Mouse (Mus musculus): ENCODE measurements at regions not wholly inside any gene's neighbourhood (a gene's known extent, or its start where the extent isn't known, plus 50 kb on each side); places are given as distances from the start of the nearest gene placed in this dataset.
A peak's percentile ranks its signal among the peaks of the same experiment; 100 is the strongest.

DNA sequence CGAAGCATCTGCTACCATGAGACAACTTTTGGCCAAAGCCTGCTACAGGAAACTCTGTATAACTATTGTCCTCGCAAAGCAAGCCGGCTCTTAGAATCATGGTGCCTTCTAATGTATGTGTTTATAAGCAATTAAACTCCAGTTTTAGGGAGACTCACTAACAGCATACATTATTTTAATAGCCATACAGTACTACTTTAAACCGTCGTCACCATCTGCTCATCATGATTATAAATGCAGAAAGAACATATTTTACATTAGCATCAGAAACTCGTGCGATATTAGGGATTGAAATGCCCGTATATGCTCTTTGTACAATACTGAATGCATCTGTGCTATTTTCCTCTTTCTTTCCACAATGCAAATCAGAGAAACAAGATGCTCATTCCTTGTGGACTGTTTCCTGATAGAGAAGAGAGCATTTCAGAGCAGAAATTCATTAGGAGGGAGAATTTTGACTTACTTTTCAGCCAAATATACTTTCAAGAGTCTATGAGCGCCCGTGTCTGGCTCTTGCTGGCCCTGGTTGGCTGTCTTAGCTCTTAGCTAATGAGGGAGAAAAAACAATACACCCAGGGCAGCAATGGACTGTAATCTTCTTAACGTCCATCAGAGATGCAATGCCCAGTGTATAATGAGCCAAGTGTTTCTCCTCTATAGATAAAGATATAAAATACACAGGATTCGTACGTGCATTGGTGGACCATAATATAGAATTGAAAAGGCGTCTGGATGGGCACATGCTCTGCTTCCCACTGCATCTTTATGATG, 153.9 kb downstream of the Cdca7 start:
- H3K27me3 ChIP-seq (ENCODE audit: insufficient read depth, low read length), result no peaks in the 10 kb centered on the region
- WGBS, result 22% methylated on average over 14 of the region's 14 CpGs
- H3K36me3 ChIP-seq (ENCODE audit: insufficient read depth), result no peaks in the 10 kb centered on the region
- H3K9me3 ChIP-seq (ENCODE audit: low read length), result no peaks in the 10 kb centered on the region
- no peak for TF ChIP-seq CTCF (IDR thresholded peaks at IDR 0.05; ENCODE audit: low read depth)
- peak; percentile 55 for DNase-seq
- H3K4me3 ChIP-seq (ENCODE audit: low read depth, low read length), result no peak overlapping the region
- no peak overlapping the region for H3K9ac ChIP-seq
- ATAC-seq, result peak; percentile 29; the same call in 1 of the 2 replicates
- peaks cover 19% of the 10 kb centered on the region for H3K4me1 ChIP-seq (ENCODE audit: insufficient read depth)
- H3K27ac ChIP-seq (ENCODE audit: low read depth, low read length), result no peak overlapping the region
- peak overlapping the region; percentile 34; the same call in 1 of the 2 replicates for H3K4me2 ChIP-seq (ENCODE audit: low read depth)

DNA sequence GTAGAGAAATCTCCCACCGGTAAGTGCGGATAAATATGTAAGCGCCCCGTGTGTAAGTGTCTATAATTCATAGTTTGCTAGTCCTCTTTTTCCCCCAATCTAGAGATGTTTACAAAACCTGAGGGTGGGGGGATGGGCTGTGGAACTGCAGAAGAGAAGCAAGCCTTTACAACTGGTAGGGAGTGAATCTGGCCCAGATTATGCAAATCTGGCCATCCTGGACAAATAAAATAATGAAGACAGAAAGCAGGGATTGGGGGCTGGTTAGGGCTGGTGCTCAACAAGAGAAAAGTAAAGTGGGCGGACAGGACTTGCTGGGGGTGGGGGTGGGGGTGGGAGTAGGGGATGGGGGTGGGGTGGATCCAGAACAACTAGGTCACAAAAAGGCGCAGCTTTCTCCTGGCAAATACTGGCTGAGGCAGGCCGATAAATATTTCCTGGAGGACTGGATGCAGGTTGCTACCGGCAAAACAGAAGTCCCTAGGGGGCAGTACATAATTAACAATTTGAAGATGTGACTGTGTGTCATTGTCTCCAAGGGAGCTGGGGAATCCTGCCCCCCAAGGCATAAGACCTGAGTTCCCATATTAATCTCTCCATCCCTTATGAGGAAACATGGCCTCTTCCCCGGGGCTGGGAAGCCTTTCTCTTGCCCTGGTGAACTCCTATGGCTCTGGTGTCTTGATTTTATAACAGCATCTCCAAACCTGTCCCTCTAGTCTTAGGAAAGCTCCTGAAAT, 162.1 kb downstream of the Cdca7 start:
- Histone ChIP-seq H3K27me3 (ENCODE audit: insufficient read depth, low read length) (no peaks in the 10 kb centered on the region), H3K4me2 (ENCODE audit: low read depth) (no peak overlapping the region), H3K4me1 (ENCODE audit: insufficient read depth) (no peaks in the 10 kb centered on the region; the same call in 1 of the 2 replicates), H3K4me3 (ENCODE audit: low read depth, low read length) (no peak overlapping the region), H3K9me3 (ENCODE audit: low read length) (no peaks in the 10 kb centered on the region), H3K27ac (ENCODE audit: low read depth, low read length) (no peak overlapping the region), H3K36me3 (ENCODE audit: insufficient read depth) (no peaks in the 10 kb centered on the region), H3K9ac (no peak overlapping the region)
- ATAC-seq (peak; percentile 27; the same call in 1 of the 2 replicates), DNase-seq (no peak)
- 40% methylated on average over 9 of the region's 9 CpGs for WGBS
- peak; percentile 30 for TF ChIP-seq CTCF (IDR thresholded peaks at IDR 0.05; ENCODE audit: low read depth)

DNA sequence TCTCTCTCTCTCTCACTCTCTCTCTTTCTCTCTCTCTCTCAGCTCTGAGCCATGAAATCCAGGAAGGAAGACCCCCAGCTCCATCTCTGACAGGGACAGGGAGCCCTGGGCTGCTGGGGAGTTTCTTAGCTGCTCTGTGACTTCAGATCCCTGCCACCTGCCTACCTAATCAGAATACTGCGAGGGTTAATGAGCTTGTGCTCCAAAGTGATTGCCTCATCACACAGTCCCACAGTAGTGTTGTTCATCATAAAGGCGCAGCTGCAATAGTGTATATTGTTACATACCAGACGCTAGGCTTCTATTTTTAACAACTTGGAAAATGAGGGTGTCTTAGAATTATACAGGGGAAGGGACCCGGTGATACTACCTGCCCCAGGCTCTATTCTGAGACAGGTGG, 163.1 kb downstream of the Cdca7 start:
- H3K36me3 ChIP-seq (ENCODE audit: insufficient read depth), result no peaks in the 10 kb centered on the region
- no peak for TF ChIP-seq CTCF (IDR thresholded peaks at IDR 0.05; ENCODE audit: low read depth)
- no peak for DNase-seq
- 30% methylated on average over 4 of the region's 4 CpGs for WGBS
- H3K27me3 ChIP-seq (ENCODE audit: insufficient read depth, low read length), result no peaks in the 10 kb centered on the region
- H3K4me2 ChIP-seq (ENCODE audit: low read depth), result no peak overlapping the region
- no peaks in the 10 kb centered on the region; the same call in 1 of the 2 replicates for H3K4me1 ChIP-seq (ENCODE audit: insufficient read depth)
- ATAC-seq, result peak; percentile 32; the same call in 1 of the 2 replicates
- H3K9me3 ChIP-seq (ENCODE audit: low read length), result no peaks in the 10 kb centered on the region
- H3K27ac ChIP-seq (ENCODE audit: low read depth, low read length), result no peak overlapping the region
- H3K4me3 ChIP-seq (ENCODE audit: low read depth, low read length), result no peak overlapping the region
- H3K9ac ChIP-seq, result 0 out of 2 replicates have a peak overlapping the region, but pooled peaks have one; percentile 6

DNA sequence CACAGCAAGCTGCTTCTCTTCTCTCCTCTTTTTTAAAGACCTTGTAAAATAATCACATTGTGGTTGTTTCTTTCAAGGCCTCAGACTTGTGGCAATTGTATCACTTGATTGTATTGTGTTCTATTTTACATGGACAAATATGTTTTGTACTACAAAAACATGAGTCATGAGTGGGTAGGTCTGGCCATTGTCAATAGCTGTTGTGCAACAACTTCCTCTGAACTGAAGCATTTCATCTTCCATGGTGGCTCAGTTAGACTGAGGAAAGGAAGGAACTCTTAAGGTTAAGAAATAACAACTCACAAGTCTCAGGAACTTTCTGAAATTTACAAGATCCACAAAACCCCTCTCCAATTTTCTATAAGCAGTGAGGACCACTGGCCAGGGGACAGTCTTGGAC, 165.3 kb downstream of the Cdca7 start:
- DNase-seq (no peak), ATAC-seq (no peak)
- TF ChIP-seq CTCF (IDR thresholded peaks at IDR 0.05; ENCODE audit: low read depth), result no peak
- no peaks in the 10 kb centered on the region for H3K36me3 ChIP-seq (ENCODE audit: insufficient read depth)
- H3K27me3 ChIP-seq (ENCODE audit: insufficient read depth, low read length), result no peaks in the 10 kb centered on the region
- H3K4me2 ChIP-seq (ENCODE audit: low read depth), result no peak overlapping the region
- H3K27ac ChIP-seq (ENCODE audit: low read depth, low read length), result no peak overlapping the region
- H3K9me3 ChIP-seq (ENCODE audit: low read length), result no peaks in the 10 kb centered on the region
- no peak overlapping the region for H3K4me3 ChIP-seq (ENCODE audit: low read depth, low read length)
- no peaks in the 10 kb centered on the region; the same call in 1 of the 2 replicates for H3K4me1 ChIP-seq (ENCODE audit: insufficient read depth)
- H3K9ac ChIP-seq, result no peak overlapping the region

DNA sequence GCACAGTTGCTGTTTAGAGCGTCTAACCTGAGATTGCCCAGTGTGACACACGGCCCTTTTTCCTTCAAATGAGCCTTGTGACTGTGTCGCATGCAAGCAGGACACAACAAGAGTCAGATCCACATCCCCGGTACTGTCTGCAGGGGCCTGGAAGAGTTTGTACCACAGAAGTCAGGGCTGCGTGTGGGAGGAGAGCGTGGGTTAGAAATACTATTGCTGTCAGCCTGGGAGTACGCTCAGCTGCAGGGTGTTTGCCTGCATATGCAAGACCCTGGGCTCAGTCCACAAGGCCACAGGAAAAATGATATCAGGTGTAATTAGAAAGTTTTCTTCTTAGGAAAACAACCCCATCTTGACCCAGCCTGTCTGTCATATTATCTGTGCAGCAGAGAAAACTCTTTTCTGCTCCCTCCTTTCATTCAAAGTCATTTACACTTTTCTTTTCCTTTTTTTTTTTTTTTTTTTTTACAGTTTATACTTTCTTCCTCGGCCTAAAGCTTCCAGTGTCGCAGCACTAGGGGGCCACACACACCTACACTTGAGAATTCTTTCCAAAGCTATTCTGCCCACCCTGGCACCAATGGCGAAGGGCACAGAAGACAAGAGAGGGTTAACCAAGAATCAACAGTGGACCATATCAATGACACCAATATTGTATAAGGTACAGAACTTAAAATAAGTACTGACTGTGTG, 168.3 kb downstream of the Cdca7 start:
- no peaks in the 10 kb centered on the region for H3K36me3 ChIP-seq (ENCODE audit: insufficient read depth)
- H3K4me1 ChIP-seq (ENCODE audit: insufficient read depth), result no peaks in the 10 kb centered on the region; the same call in 1 of the 2 replicates
- no peak overlapping the region for H3K27ac ChIP-seq (ENCODE audit: low read depth, low read length)
- WGBS, result 83% methylated on average over 10 of the region's 10 CpGs
- DNase-seq (no peak), ATAC-seq (no peak)
- TF ChIP-seq CTCF (IDR thresholded peaks at IDR 0.05; ENCODE audit: low read depth), result no peak
- no peak overlapping the region for H3K4me2 ChIP-seq (ENCODE audit: low read depth)
- H3K27me3 ChIP-seq (ENCODE audit: insufficient read depth, low read length), result no peaks in the 10 kb centered on the region
- no peak overlapping the region for H3K4me3 ChIP-seq (ENCODE audit: low read depth, low read length)
- no peaks in the 10 kb centered on the region for H3K9me3 ChIP-seq (ENCODE audit: low read length)
- no peak overlapping the region for H3K9ac ChIP-seq

DNA sequence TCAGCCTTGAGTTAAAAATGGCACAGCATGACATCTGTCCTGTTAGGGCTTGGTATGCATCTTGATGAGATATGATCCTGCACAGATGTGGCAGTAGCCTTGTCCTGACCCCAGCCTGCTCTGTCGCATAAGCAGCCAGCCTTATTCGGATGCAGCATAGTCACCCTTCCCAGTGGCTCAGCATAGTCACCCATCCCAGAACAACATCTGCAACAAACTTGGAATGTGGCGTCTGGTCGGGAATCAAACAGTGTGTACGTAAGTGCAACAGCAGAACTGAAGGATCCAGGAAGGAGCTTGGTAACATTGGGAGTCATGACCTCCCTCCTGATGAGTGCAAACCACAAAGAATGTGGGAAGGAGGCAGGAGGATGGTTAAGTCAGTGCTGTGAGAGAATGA, 171.7 kb downstream of the Cdca7 start:
- Histone ChIP-seq H3K4me3 (ENCODE audit: low read depth, low read length) (no peak overlapping the region), H3K4me1 (ENCODE audit: insufficient read depth) (no peaks in the 10 kb centered on the region), H3K27me3 (ENCODE audit: insufficient read depth, low read length) (no peaks in the 10 kb centered on the region), H3K36me3 (ENCODE audit: insufficient read depth) (no peaks in the 10 kb centered on the region), H3K9ac (no peak overlapping the region), H3K27ac (ENCODE audit: low read depth, low read length) (no peak overlapping the region), H3K9me3 (ENCODE audit: low read length) (no peaks in the 10 kb centered on the region), H3K4me2 (ENCODE audit: low read depth) (no peak overlapping the region)
- no peak for DNase-seq
- TF ChIP-seq CTCF (IDR thresholded peaks at IDR 0.05; ENCODE audit: low read depth), result no peak
- WGBS, result 80% methylated on average over 5 of the region's 5 CpGs
- no peak for ATAC-seq
